Mouse (Mus musculus) CH12.LX (cell line): ENCODE measurements around the gene Dirc2. TPM values are rescaled to one million over a fixed set of nuclear protein-coding genes. Genes with fewer than 3 reads are reported as not detected.

Experiments used
- DNase-seq: peaks from one replicate; pipeline ENCODE4 v3.0.0-alpha.2; 2013; ENCODE audit errors: extremely low read depth
- H3K27ac ChIP-seq: 2 replicates; pipeline ENCODE4 v1.5.1; 2012; ENCODE audit warnings: low read depth, mild to moderate bottlenecking, control low read depth, moderate library complexity; ENCODE audit not compliant: insufficient read depth
- H3K27me3 ChIP-seq: replicated peaks from 2 replicates; pipeline ENCODE3; 2012; ENCODE audit warnings: inconsistent platforms
- H3K36me3 ChIP-seq, 2 experiments: replicated peaks in 1 of 2; 2 replicates each; pipeline versions ENCODE3 to v1.6.1; 2012; ENCODE audit warnings: inconsistent platforms in 1 of 2, low read length in 1 of 2, mild to moderate bottlenecking in 1 of 2, mixed read lengths in 1 of 2, moderate library complexity in 1 of 2; ENCODE audit not compliant: control insufficient read depth in 1 of 2, insufficient read depth in 1 of 2
- H3K4me1 ChIP-seq, 2 experiments: 2 replicates each; pipeline ENCODE4 v1.6.1; 2012; ENCODE audit warnings: inconsistent platforms in 1 of 2, moderate library complexity in 1 of 2; ENCODE audit not compliant: insufficient read depth in 2 of 2, control insufficient read depth in 1 of 2
- H3K4me2 ChIP-seq: 2 replicates; pipeline ENCODE4 v1.6.1; 2012; ENCODE audit warnings: low read depth, mild to moderate bottlenecking, control low read depth; ENCODE audit not compliant: poor library complexity, insufficient read depth, severe bottlenecking
- H3K4me3 ChIP-seq, 3 experiments: fragments of 150-350 bp in 1 of 3; sonication (generic) in 1 of 3; replicated peaks in 1 of 3; 2 replicates each; pipeline versions ENCODE3 to v1.5.1; 2011 to 2012; ENCODE audit warnings: low read depth in 2 of 3, low read length in 2 of 3, mild to moderate bottlenecking in 2 of 3, moderate library complexity in 2 of 3, control low read depth in 1 of 3, improper control_type of control experiment in 1 of 3, inconsistent platforms in 1 of 3, mixed read lengths in 1 of 3; ENCODE audit not compliant: poor library complexity in 1 of 3
- H3K79me2 ChIP-seq: replicated peaks from 2 replicates; pipeline ENCODE4 v1.6.1; 2012; ENCODE audit warnings: mild to moderate bottlenecking, moderate library complexity; ENCODE audit not compliant: control insufficient read depth, poor library complexity, insufficient read depth, severe bottlenecking; ENCODE audit errors: extremely low read depth
- H3K9ac ChIP-seq: 2 replicates; pipeline ENCODE4 v1.6.1; 2012; ENCODE audit warnings: low read depth, mild to moderate bottlenecking, control low read depth, moderate library complexity; ENCODE audit not compliant: insufficient read depth
- H3K9me3 ChIP-seq: replicated peaks from 2 replicates; pipeline ENCODE3; 2012; ENCODE audit warnings: low read length, inconsistent platforms, mixed read lengths
- CHD2 ChIP-seq: IDR thresholded peaks from 2 replicates; pipeline ENCODE4 v1.6.1; 2011; ENCODE audit warnings: low read length, improper control_type of control experiment
- CTCF ChIP-seq, 2 experiments: IDR thresholded peaks in 1 of 2; conservative IDR thresholded peaks in 1 of 2; 2 replicates each; pipeline ENCODE4 v1.5.1; 2011 to 2012; ENCODE audit warnings: low read depth in 2 of 2, low read length in 2 of 2, improper control_type of control experiment in 1 of 2, inconsistent platforms in 1 of 2, mild to moderate bottlenecking in 1 of 2, moderate library complexity in 1 of 2
- E2F4 ChIP-seq: IDR thresholded peaks from 2 replicates; pipeline ENCODE4 v1.6.1; 2011; ENCODE audit warnings: low read depth, low read length, improper control_type of control experiment; ENCODE audit not compliant: insufficient replicate concordance
- ELF1 ChIP-seq: IDR thresholded peaks from 2 replicates; pipeline ENCODE4 v1.6.1; 2014; ENCODE audit warnings: low read depth, mild to moderate bottlenecking, inconsistent platforms, low read length, improper control_type of control experiment
- ETS1 ChIP-seq: conservative IDR thresholded peaks from 2 replicates; pipeline ENCODE4 v1.6.1; 2012; ENCODE audit warnings: low read depth, mild to moderate bottlenecking, inconsistent platforms, low read length, improper control_type of control experiment, moderate library complexity
- JUN ChIP-seq: IDR thresholded peaks from 2 replicates; pipeline ENCODE4 v1.6.1; 2011; ENCODE audit warnings: low read depth, mild to moderate bottlenecking, low read length, improper control_type of control experiment, moderate library complexity; ENCODE audit not compliant: insufficient read depth
- JUND ChIP-seq: conservative IDR thresholded peaks from 2 replicates; pipeline ENCODE4 v1.6.1; 2011; ENCODE audit warnings: low read depth, low read length, improper control_type of control experiment
- MEF2A ChIP-seq: IDR thresholded peaks from 2 replicates; pipeline ENCODE4 v1.6.1; 2014; ENCODE audit warnings: low read depth, mild to moderate bottlenecking, inconsistent platforms, low read length, improper control_type of control experiment, borderline replicate concordance
- MXI1 ChIP-seq: IDR thresholded peaks from 2 replicates; pipeline ENCODE4 v1.6.1; 2011; ENCODE audit warnings: mild to moderate bottlenecking, low read depth, low read length, improper control_type of control experiment
- NELFE ChIP-seq: IDR thresholded peaks from 2 replicates; pipeline ENCODE4 v1.6.1; 2011; ENCODE audit warnings: low read depth, low read length, improper control_type of control experiment
- PAX5 ChIP-seq: IDR thresholded peaks from 2 replicates; pipeline ENCODE4 v1.6.1; 2012; ENCODE audit warnings: low read length, inconsistent platforms, mixed read lengths
- POLR2AphosphoS2 ChIP-seq: IDR thresholded peaks from 2 replicates; pipeline ENCODE4 v1.6.1; 2011; ENCODE audit warnings: low read depth, low read length, improper control_type of control experiment
- SMC3 ChIP-seq: IDR thresholded peaks from 2 replicates; pipeline ENCODE4 v1.6.1; 2011; ENCODE audit warnings: low read depth, low read length, improper control_type of control experiment
- TBP ChIP-seq: conservative IDR thresholded peaks from 2 replicates; pipeline ENCODE4 v1.6.1; 2011; ENCODE audit warnings: low read depth, low read length, improper control_type of control experiment
- USF2 ChIP-seq: conservative IDR thresholded peaks from 2 replicates; pipeline ENCODE4 v1.6.1; 2011; ENCODE audit warnings: low read depth, low read length, improper control_type of control experiment
- ZMIZ1 ChIP-seq: IDR thresholded peaks from 2 replicates; pipeline ENCODE4 v1.6.1; 2012; ENCODE audit warnings: low read depth, mild to moderate bottlenecking, inconsistent platforms, low read length, improper control_type of control experiment
- ZNF384 ChIP-seq: IDR thresholded peaks from 2 replicates; pipeline ENCODE4 v1.6.1; 2012; ENCODE audit warnings: low read depth, low read length, improper control_type of control experiment, inconsistent platforms
- dilution Hi-C: fragments of 300-500 bp; cut with MboI; formaldehyde crosslinking; loops from 2 replicates; pipeline ENCODE4 v1.14.3; 2020; ENCODE audit warnings: low sequenced_read_pairs; ENCODE audit not compliant: extremely low pct_unique_long_range_greater_than_20kb, extremely low pct_ligation_motif_present
- in situ Hi-C: fragments of 300-500 bp; cut with MboI; formaldehyde crosslinking; loops from 3 replicates; pipeline ENCODE4 v1.14.3; 2019; ENCODE audit warnings: low sequenced_read_pairs, low pct_ligation_motif_present, low pct_unique_long_range_greater_than_20kb, mixed read lengths
- polyA plus RNA-seq: library from polyadenylated mRNA; unstranded; fragments of >175 nt; gene quantifications from 2 replicates; pipeline ENCODE4 v1.2.1, GENCODE M21; 2012; ENCODE audit warnings: low read depth; ENCODE audit not compliant: insufficient read length
- total RNA-seq, 2 experiments: library from RNA; depleted of rRNA; stranded (reverse); fragments of 300-350 nt in 1 of 2; fragments of >200 nt in 1 of 2; gene quantifications; 2 replicates each; pipeline ENCODE4 v1.2.3; 2012 to 2014

The Dirc2 gene
- total and polyA plus RNA-seq, 3 experiments = 5.7 to 6.9 (median 6.8) TPM

DNA sequence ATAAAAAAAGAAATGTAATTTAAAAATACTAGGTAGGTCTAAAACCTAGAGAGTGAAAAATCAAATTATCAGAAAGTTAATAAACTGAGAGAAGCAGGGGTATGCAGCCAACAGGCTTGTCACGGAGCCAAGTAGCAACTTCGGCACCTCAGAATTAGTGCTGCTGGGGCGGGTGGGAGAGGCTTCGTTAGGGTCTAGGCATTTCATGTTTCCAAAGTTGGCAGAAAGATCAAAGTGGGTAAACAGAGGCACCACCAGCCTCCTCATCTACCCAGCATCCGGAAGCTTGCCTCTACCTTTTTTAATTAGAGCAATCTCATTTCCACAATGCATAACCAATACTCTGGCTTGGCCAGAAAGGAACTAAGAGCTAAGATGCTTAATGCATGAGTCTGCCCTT is 115.2 kb downstream of the Dirc2 start:
- no peak for TF ChIP-seq E2F4
- no peaks in the 10 kb centered on the region for H3K4me1 ChIP-seq
- dilution Hi-C loops (no loop called here), in situ Hi-C loops (no loop called here)
- H3K79me2 ChIP-seq = no peaks in the 10 kb centered on the region
- no peak overlapping the region for H3K4me3 ChIP-seq
- no peak overlapping the region for H3K4me2 ChIP-seq
- peaks cover 93% of the 10 kb centered on the region for H3K27me3 ChIP-seq
- no peak overlapping the region for H3K27ac ChIP-seq
- no peak for DNase-seq
- peaks cover 2% of the 10 kb centered on the region for H3K9me3 ChIP-seq
- no peak overlapping the region for H3K9ac ChIP-seq
- H3K36me3 ChIP-seq = no peaks in the 10 kb centered on the region

DNA sequence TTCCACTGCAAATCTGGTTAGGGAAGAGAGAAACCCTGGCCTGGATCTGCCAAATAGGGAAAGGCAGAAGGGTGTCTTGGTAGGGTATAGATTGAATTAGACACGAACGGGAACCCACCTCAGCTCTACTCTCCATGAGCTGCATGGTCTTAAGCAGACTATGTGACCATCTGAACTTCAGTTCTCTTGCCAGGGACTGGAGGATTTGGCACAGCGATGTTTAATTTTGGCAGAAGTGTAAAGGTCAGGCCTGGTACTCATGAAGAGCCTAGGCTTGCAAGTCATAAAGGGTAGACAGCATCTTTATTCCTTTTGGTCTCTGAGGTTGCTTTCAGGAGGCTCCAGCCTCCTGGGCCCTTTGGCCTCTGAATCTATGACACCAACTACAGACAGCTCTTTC is 116.5 kb downstream of the Dirc2 start:
- TF ChIP-seq POLR2AphosphoS2 (no peak), MEF2A (no peak), NELFE (no peak), USF2 (no peak), PAX5 (no peak), SMC3 (no peak), MXI1 (no peak), ELF1 (no peak), E2F4 (no peak), ZMIZ1 (no peak), CHD2 (no peak), CTCF (conservative IDR thresholded peaks at IDR 0.05 in 1 of 2, IDR thresholded peaks at IDR 0.05 in 1 of 2; ENCODE audit: low read depth in 2 of 2, low read length in 2 of 2) (no peak), ETS1 (no peak), JUN (no peak), ZNF384 (no peak), TBP (no peak), JUND (no peak)
- Histone ChIP-seq H3K79me2 (no peaks in the 10 kb centered on the region), H3K4me1 (no peaks in the 10 kb centered on the region), H3K36me3 (no peaks in the 10 kb centered on the region), H3K4me3 (no peak overlapping the region), H3K4me2 (no peak overlapping the region), H3K27ac (no peak overlapping the region), H3K27me3 (peaks cover 94% of the 10 kb centered on the region), H3K9me3 (peaks cover 2% of the 10 kb centered on the region), H3K9ac (no peak overlapping the region)
- dilution Hi-C loops = no loop called here
- DNase-seq = no peak
- in situ Hi-C loops = no loop called here
